Mouse (Mus musculus) embryo, embryonic 10.5 days (tissue): ENCODE data around the gene Agap1.

ENCODE experiments used
- DNase-seq: peaks from one replicate; pipeline ENCODE4 v3.0.0-alpha.2; 2015; ENCODE audit warnings: low spot score

Gene Agap1

DNA sequence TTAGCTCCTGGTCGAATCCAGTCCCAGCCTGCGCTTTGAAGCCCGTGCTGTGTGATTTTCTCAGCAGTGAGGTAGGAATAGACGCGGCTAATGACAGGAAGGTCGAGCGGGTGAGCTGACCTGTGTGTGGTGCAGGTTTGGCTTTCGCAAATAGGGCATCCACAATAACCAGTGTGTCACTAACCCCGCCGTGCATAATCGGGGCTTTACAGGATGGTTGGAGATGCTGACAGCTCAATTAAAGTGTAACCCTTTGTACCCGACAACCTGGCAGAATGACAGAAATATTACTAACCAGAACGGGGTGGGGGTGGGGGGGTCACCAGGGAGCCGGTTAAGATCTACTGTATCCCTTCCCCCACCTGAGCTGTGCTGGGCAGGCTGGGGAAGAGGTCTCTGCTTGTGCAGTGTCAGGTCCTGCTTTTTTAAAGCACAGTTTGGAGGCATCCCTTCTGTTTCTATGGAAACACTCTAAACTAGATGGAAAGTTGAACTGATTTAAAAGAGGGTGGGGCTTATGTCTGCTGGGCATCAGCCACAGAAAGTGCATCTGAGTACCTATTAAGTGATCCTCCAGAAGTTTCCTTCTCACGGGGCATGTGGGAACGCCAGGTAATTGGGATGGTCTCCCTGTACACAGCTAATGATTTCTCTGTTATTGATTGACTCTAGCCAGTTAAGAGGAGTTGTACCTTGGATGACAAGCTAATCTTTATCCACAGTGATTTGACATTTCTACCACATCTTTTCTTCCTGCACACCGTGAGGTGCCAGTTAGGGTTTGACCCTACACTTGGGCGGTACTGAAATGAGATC lies 259.8 kb downstream of the Agap1 start:
- no peak for DNase-seq

DNA sequence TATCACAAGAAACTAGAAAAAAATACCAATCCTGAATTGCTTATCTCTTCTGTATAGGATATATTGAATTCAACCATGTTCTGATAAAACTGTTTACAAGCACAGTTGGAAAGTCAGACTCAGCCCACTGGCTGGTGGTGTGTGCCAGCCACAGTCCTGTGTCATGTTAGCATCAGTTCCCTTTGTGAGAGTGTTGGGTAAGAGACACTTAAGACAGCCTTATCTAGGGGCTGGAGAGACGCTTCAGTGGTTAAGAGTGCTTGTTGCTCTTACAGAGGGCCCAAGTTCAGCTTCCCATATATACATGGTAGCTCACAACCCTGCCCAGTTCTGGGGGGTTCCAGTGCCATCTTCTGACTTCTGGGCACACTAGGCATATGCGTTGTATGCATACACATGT lies 261.6 kb downstream of the Agap1 start:
- DNase-seq = no peak

DNA sequence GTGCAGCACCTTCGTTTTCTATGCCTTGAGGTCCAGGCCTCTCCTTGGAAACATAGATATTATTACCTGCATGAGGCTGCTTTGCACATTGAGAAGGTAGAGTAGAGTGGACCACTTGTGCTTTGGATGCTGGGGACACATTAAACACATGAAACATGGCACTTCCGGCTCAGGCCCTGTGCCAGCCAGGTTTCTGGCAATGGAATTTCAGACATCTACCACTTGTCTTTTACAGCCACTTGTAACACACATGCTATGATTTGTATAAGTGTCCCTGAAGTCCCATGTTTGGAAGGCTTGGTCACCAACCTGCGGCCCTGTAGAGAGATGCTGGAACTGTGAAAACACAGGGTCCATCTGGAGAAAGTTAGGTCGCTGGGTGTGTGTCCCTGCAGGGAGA lies 262.5 kb downstream of the Agap1 start:
- DNase-seq = no peak

DNA sequence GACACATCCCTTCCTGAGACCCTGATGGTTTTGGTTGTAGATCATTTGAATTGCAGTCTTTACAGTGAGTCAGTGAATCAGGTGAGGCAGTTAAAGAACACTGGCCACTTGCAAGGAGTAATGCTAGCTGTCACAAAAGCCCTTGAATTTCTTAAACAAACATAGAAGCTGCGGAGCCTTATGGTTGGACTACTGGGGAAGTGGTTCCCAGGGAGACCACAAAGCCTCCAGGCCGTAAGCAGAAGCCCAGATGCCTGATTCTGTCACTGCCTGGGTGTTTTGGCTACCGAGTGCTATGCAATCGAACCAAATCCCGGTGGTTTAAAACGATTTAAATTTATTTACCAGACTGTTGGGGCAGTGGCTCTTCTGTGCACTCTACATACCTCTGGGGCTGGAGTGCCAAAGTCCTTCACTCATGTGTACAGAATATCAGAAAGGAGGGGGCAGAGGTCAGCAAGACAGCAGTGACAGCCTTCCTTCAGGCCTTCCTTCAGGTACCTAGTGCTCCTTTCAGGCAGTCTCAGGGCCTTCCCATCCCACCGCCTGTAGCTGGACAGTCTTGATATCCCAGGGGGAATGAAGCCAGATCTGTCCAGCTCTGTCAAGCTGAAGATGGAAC lies 264.3 kb downstream of the Agap1 start:
- no peak for DNase-seq

DNA sequence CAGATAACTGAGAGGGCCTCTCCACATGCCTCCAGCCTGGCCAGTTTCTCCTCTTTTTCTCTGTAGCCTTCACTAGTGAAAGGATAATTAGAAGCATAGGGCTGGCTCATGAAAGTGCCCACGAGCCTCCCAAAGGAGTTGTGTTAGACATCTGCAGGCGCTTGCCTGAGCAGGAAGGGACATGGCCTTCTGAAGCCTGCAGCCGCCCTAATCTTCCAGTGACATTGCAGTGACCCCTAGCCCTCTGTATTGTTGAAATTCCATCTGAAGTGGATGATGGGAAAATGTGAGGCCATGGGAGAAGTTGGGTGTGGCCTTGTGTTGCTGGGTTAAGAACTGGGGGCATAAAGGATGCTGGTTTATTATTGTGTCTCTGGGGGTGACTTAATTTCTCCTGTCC lies 269.5 kb downstream of the Agap1 start:
- peak; percentile 67 for DNase-seq

DNA sequence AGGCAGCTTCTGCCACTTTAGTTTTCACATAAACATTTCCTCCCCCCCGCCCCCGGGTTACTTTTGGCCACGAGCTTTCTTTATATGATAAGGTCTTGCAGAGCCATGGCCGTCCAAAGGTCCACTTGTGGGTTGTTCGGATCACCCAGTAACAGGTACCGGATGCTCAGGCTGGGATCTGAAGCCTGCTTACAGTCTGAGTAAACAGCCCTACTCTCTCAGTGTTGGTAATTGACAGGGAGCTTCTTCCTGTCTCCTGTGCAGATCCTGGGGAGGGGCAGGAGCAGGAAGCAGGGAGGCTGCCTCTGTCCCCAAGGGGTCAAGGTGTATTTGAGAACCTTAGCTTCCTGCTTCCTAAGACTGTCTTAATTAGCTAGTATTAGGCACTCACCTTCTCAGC lies 269.9 kb downstream of the Agap1 start:
- no peak for DNase-seq

DNA sequence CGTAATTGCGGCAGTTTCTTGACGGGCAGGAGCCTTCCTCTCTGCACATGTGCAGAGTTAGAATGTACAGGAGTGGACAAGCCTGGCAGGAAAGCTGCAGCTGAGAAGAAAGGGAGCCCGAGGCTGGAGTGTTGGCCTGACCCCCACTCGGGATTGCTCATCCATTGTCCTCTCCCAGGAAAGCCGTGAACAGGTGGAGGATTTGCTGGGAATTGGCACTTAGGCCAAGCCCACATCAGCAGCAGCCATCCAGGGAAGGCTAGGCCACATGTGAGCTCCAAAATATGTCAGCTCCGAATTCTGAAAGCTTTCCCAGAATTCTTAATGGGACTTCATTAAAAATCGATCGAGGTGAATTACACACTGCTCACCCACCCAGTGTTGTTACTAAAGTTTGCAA lies 270.4 kb downstream of the Agap1 start:
- no peak for DNase-seq

DNA sequence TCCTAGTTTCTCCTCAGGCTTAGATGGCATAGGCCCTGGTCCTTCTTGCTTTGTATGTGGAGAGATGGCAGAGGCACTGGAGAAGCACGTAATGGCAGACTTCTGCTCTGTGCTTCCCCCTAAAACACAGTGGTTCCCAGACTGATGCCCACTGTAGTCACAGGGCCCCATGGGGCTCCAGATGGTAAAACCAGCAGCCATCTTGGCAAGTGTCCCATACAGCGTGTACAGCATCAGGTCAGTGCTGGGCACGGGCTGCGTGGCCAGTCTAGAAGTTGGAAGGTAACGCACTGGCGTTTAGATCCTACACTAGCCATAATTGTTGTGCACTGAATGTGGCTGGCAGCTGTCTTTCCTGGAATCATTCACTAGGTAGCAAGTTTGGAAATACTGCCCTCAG lies 273.9 kb downstream of the Agap1 start:
- DNase-seq = no peak

DNA sequence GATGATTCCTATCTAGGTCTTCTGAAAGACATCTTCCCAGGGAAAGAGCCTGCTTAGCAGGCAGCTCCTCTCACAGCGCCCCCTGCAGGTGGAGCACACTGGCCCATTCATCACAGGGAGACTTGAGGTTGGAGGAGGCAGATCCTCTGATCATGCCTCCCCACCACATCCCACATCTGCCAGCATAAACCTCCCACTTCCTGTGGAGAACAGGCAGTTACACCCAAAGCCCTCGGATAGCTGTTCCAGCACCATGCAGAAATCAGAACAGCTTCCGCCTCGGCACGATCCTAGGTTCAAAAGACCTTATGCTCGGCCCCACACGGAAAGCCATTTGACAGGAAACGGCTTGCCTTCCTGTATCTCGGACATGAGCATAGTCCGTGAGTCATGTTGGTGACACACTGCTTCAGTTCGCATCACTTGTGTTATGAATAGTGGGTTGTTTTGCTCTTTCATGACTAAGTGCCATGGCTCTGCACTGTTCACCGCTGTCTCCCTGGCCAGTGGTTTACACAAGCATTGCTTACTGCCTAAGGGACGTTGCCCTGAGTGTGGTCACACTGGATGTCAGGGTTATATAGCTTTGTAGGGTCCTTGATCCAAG lies 276.1 kb downstream of the Agap1 start:
- no peak for DNase-seq

DNA sequence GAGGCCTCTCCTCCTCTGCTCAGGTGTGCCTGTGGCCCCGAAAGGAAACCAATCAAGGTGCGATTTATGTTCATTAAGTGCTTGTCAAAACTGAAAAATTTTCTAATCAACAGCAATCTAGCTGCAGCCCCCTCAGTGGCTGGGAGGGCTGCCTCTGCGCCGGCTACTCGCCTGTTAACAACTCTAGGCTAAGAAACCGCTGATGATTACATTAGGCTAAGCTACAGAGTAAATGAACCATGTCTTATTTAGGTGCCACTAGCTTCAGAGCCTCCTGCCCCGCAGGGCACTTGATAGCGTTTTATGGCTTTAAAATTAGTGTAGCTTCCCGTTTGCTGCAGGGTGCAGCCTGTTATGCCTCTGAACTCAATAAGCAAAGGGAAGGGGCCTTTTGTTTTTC lies 279.8 kb downstream of the Agap1 start:
- DNase-seq = no peak

DNA sequence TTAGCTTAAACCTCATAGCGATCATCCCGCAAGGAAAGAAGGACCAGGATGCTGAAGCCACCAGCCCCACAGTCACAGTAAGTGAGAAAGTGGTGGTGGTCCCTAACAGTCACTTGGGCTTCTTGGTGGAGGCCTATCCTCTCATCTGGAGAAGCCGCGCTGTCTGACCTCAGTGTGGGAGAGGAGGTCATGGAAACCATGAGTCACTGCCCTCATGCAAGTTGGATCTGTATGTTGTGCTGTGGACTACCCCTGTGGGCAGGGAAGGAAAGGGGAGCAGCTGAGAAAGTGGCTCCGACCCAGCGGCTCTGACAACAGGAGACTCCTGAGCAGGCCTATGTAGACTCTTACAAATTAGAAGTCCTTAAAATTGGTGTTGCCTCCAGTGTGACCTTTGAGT lies 280.5 kb downstream of the Agap1 start:
- no peak for DNase-seq

DNA sequence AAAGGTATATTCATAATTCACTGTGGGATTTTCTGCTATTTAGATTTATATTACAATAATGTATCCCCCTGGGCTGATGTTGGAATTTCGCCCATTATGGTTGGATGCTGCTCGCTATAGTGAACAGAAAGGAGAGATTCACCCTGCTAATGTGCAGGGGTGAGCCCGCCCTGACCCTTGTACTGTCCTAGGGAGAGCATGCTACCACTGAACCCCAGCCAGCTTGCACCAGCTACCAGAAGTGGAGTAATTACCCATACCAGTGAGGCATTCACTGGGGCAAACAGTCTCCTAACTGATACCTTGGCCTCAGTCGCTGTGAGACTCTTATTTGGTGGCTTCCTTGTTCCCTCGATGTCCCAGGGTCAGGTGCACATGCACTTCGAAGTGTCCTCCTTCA lies 281.4 kb downstream of the Agap1 start:
- DNase-seq = no peak

DNA sequence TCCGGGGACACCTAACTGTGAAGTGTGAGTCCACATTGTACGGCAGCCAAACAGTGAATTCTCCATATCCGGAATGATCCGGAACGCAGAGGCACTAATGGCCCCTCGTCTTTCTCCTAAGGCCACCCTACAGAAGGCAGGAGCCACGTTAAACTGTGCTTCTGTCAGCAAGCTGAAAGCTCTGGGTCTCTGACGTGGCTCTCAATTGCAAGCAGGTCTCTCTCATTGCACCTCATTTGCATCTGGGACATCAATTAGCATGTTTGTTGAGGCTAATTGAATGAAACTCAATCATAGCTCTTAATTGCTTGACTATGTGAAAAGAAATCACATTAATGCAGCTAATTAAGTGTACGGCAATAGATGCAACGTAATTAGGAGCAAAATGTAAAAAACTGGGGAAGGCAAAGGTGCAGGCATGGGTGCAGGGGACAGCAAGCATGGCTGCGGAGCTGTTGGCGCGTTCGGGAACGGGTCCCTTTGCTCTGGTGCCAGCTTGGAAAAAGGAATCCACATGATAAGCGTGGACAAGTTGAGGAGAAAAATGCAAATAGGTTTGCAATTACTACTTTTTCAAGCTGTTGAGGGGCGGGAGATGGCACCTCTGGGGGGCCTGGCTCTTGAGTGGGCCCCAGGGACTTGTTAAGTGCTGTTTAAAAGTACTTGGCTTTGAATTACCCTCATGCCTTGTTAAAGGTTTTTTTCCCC lies 284.6 kb downstream of the Agap1 start:
- DNase-seq = no peak

DNA sequence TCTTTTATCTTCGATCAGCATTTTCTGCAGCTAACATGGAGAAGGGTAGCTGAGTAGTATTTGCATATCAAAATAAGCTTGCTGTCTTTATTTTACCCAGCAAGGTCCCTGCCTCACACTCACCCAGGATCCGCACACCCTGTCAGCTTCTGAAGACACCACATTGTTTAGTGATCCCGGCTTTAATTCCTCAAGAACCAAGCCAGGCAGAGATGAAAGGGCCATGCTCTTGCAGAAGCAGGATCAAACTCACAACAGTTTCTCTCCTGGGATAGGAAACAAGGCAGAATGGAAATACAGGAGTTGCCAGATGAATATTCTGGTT lies 285.1 kb downstream of the Agap1 start:
- no peak for DNase-seq

DNA sequence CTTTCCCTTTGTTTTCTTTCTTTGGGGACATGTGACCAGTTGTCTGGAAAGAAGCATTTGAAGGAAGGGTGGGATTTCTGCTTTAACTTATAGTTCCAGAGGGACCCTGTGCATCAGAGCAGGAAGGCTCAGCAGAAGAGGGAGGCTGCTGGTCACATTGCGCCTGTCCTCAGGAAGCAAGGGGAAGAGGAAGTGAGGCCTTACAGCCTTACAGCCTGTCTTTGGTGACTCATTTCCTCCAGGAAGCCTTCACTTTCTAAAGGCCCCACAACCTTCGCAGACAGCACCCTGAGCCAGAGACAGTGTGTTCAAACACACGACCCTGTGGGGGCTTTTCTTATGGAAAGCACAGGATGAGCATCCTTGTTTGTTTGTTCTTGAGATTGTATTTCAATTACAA lies 287.8 kb downstream of the Agap1 start:
- no peak for DNase-seq

DNA sequence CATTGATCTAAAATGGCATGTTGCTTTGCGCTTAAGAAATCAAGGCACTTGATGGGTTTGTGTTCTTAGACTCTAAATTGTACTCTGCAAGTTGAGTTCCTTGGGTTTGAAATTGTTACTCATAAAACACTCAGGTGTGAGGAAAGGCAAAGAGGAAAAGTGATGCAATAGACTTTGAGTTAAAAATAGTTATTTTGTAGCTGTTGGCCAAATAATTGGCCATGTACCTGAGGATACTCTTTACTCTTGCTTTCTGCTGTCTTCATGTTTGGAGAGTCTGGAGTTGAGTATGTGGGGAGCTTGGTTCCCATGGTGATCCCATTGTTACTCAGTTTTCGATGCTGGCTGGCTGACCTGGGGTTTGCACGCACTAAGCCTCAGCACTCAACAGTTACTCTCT lies 291.6 kb downstream of the Agap1 start:
- no peak for DNase-seq

DNA sequence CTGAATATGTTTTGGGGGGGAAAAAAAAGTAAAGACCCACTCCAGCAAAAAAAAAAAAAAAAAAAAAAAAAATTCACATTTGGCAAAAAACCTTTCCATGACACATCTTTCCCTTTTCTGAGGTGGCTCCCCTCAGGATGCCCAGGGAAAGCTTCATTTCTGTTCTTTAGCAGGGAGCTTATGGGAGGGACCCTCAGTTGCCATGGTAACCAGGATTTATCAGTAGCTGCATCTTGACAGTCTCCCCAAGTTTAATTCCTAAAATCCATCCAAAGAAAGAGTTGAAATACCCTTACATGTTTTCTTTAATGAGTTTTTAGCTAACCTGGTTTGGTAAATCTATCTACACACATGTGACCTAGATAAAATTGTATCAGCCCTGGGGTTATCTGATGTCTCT lies 295.1 kb downstream of the Agap1 start:
- DNase-seq = peak; percentile 29

DNA sequence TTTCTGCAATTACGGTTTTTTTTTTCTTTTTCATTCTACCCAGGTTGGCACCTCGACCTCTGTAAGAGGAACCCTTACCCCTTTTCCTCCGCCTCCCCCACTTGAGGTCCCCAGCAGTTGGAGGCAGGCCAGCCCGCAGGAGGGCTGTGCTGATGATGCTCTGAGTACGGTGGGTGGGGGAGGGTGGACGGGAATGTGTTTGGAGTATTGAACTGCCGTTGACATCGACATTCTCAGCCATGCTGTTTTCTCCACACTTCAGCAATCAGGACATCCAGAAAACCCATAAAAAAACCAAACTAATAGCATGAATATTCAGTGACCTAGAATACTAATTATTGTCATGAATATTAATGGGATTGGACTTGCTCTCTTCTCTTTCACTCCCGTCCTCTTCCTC lies 295.9 kb downstream of the Agap1 start:
- DNase-seq = peak; percentile 68

DNA sequence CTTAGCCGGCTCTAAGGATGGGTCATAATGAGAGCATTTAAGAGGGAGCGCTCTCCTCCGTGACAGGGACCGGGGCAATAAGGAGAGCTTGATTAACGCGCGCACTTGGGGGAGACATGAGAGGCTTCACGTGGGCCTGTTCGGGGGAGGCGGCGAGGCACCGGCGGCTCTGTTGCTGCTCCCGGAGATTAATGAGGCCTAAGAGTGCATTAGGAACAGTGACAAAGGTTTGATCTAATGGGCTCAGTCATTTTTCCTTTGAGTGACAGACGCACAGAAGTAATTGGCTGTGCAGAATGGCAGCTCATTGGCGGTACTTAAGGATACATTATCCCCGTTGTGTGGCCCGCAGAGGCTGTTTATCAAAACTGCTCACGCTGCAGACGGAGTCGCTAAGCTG lies 296.3 kb downstream of the Agap1 start:
- DNase-seq = peak; percentile 75

DNA sequence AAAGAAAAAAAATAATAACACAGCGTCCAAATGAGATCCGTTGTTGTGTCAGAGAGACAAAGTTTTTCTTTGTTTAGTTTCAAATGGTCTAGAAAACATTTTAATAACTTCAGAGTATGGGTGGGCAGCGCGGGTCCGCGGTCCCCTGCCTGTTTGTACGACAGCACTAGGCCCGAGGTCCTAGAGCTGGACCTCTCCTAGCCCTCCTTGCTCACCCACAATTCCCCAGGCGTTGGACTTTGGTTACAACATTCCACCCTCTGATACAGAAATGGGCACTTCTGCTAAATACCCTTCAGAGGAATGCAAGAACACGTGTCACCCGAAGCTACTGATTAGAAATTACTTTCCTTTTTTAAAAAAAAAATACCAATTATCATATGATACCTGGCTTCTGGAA lies 296.7 kb downstream of the Agap1 start:
- DNase-seq = no peak

DNA sequence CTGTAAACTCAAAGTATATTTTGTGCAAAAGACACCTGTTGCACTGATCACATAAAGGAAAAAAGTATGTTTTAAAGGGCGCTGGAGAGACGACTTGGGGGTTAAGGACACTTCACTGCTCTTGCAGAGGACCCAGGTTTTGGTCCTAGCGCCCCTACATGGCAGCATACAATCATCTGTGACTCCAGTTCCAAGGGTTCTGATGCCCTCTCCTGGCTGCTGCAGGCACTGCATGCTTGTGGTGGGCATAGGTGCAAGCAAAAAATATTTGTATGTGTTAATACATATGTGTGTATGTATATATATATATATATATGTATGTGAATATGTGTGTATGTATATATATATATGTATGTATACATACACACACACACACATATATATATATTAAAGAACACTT lies 298.1 kb downstream of the Agap1 start:
- DNase-seq = no peak

DNA sequence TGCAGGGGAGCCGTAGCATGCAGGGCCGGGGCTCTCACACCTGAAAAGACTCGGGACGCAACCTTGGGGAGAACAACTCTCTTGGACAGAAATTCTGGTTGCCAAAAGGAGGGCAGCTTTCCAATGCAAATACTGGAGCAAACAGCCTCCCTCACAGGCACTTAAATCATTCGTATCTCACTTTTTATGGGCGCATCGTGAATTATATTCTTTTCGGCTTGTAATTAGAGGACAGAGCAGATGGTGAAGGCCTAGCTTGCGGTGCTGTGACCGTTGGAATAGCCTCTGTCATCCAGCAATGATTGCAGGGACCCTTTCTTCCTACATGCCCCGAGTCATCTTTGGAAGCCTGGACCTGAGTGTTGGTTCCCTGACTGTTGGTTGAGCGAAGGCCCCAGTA lies 300.8 kb downstream of the Agap1 start:
- peak; percentile 29 for DNase-seq

DNA sequence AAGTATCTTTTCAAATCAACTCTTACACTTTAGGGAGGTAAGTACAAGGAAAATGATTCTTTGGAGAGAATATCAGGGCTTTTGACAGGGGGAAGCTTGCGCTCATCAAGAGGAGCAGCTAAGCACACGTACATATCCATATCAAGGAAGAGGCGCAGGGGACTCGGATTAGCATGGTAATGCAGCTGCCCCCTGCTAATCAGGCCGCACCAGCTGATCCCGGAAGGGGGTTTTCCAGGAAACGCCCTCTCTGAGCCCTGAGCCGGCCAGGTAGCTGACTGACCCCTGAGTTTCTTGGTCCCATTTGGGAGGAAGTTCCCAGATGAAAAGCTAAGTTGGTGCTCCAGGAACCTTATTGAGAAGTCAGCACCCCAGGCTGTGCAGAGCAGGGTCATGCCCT lies 301.8 kb downstream of the Agap1 start:
- DNase-seq = no peak
